Mouse (Mus musculus) CD4-positive, CD25-positive, alpha-beta regulatory T cell, adult 2 months (primary cell): ENCODE results near the gene Cd47.
"Not testable (repeated sequence)": the region's sequence is repeated elsewhere in the genome, so short reads cannot be mapped to it uniquely, and the experiment has no call there.

Experiments used
- DNase-seq: peaks from one replicate; pipeline ENCODE4 v3.0.0-alpha.2; 2012; ENCODE audit warnings: low read depth, low spot score

Gene Cd47

DNA sequence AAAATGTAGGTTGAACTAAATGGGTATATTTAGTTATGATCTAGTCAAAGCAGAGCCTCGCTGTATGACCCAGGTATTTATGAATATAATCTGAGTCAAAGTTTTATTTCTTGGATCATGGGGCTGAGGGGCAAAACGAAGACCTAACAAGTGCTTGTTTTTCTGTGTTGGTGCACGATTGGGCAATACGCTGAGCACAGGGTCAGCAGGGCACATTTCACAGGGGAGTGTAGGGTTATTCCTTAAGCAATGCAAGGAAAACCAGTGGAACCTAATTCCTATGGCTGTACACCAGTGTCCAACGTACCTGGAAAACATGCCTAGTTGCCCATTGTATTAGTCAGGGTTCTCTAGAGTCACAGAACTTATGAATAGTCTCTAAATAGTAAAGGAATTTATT lies 12.6 kb upstream of the Cd47 start:
- DNase-seq, result no peak

DNA sequence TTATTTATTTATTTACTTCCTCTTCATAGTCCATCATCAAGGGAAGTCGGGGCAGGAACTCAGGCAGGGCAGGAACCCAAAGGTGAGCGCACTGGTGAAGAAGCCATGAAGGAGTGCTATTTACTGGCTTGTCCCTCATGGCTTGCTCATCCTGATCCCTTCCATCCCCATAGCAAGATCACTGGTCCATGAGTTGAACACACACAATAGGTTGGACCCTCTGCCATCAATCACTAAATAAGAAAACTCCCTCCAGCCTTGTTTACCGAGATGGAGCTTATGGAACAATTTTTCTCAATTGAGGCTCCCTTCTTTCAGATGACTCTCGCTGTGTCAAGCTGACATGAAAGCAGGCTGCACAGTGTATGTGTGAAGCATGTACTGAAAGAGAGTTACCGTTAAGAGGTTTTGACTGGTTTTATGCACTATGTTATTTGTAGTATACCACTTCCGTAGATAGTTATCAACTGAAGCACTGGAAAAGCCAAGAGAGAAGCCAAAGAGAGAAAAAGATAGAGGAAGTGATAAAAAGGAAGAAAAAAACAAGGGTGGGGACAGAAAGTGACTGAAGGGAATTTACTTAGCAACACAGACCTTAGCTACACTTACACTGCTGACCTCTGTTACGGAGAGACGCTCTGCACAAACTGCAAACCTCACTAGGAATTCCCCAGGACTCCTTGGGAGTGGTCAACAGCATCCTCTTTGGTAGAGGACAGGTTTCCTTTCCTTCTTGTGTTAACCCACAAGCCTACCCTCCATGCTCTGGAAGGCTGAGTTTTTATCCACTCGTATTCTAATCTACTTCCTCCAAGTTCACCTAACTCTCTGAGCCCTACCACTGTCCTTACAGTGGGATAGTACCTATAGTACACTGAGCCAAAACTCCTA lies 9.5 kb upstream of the Cd47 start:
- peak; percentile 58 for DNase-seq

DNA sequence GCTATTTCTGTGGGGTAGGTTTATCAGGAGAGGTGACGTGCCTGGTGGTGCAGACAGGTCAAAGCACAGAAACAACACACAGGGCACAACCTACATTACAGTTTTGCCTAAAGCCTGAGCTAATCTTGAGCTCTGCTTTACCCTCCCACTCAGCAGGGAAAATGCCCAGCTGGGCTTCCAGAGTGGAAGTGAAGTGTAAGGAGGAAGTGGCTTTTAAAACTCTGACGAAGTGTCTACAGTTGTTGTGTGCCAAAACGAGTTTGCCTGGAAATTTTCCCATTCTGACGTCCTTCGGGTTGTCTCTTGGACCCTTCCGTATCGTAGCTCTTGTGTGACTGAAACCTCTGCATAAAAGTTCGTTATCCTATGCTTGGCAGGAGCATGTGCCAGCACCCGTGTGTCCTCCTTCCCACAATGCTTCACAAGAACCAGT lies 7.9 kb upstream of the Cd47 start:
- peak; percentile 50 for DNase-seq

DNA sequence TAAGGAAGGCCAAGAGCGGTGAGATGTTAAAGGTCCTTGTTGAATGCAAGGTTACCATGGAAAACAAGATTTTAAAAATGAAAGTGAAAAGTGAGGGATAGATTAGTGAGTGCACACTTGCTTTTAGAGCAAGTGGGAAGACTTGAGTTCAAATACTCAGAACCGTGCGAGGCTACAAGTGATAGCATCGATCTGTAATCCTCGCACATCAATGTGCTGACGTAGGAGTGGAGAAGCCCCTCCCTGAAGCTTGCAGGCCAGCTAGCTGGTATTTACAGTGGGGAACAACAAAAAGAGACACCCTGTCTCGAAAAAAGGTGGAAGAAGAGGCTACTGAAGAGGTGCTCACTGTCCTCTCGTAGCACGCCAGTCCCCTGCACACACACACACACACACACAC lies 6.7 kb upstream of the Cd47 start:
- peak; percentile 62 for DNase-seq

DNA sequence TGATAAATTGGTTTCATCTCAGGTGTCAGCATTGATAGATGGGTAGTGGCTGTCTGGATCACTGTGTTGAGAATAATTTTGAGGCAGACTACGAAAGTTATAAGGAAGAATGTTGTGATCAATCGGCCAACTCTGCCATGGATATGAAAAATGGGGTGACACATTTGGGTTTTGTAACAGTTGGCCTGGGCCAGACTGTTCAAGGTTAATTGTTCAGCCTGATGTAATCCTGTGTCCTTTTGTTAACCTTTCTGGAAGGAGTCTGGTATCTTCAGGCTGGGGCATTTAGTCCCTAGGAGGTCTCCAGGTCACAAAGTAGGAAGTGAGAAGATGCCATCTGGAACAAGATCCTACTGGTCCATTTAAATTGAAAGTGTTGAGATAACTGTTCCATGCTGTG lies 4.1 kb upstream of the Cd47 start:
- no peak for DNase-seq

DNA sequence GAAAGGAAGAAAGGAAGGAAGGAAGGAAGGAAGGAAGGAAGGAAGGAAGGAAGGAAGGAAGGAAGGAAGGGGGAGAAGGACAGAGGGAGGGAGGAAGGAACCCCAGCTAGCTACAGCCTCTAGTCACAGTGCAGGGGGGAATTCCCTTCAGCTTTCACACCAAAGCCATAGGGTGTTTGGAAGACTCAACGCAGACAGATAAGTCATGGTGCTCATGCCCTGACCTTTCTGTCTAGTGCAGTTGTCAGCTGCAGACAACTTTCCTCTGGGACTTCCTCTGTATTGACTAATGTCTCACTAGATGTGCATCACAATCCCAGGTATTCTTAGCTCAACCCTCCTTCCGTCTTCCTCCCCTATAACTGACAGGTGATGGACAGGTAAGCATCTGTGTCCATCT lies 3.4 kb upstream of the Cd47 start:
- DNase-seq, result peak; percentile 77

DNA sequence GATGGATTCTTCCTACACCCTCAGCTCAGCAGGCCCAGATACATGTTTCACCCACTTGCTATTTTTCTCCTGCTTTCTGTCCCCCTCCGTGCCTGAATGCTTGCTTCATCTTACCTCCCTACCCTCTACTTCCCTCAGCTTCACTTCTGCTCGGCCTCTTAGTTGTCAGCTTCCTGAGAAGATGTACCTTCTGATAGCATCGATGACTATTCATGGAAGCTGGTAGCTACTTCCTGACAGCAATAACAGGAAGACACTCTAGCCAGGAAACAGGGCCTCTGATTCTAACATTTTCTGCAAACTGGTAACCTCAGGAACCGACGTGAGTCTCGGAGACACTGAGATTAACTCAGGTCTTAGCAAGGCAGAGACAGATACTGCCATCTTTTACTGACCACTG lies 1.5 kb upstream of the Cd47 start:
- peak; percentile 66 for DNase-seq

DNA sequence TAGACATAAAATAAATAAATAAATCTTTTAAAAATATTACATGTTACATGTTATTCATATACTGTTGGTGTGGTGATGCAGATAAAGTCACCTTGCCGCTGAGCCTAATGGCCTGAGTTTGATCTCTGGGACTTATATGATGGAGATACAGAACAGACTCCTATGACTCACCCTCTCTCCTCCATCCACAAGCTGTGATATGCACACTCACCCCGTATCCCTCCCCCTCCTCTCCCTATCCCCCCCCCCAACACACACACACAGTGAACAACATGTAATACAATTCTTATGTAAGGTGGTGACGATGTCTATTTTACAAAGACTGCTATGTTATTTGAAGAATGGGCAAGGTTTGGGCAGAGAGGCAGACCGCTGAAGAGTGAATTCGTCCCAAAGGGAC lies 663 bp downstream of the Cd47 start:
- DNase-seq, result peak; percentile 27

DNA sequence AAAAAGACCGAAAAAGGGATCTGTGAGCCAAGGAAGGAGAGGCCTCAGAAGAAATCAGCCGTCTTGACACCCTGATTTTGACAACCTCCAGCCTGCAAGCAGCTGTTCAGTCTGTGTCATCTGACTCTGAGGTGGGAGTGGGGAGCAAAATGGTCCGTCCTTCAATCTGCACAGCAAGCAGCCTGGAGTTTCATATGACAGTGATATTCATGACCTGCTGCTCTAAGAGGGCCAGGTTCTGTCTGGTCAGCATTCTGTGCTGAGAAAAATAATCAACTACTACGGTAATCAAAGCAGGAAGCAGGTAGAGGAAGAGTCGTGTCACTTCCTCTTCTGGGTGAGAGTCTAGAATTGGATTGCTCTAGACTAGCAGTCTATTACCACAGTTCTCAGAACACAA lies 1.1 kb downstream of the Cd47 start:
- DNase-seq, result peak; percentile 64

DNA sequence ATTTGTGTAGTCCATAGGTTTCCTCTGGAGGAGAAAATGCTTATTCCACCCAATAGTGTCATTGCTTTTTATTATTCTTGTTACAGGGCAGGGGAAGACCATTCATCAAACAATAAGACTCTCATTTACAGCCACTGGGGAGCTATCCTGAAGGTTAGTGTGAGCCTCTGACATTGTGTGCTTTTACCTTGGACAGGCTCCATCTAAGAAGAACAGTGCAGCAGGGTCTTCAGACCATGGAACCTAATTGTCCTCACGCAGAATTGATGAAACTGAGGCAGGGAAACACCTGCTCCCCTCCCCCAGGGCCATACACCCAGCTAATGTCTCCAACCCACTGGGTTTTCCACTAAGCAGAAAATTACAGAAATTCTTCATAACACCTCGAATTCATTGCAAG lies 2.7 kb downstream of the Cd47 start:
- DNase-seq, result no peak

DNA sequence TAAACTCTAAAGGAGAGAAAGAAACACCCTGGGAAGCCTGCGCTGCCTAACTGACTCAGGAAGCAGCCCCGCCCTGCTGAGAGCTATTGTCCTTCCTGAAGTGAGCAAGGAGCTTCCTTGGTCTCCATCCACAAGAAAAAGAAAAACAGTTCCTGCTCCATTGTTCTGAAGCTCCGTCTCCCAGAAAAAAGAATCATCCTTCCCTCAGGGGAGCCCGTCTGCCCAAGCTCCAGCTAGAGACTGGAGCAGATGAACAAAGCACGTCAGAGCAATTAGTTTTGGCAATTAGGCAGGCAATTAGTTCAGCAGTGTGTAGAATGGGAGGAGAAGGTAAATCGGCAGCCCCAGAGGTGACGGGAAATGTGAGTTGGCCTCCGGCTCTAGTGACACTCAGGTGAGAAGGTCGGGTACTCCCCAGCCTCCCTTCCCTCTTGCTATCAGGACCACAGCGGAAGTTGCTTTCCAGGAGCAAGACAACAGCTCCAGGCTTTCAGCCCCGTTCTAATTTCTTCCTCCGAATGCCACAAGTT lies 3.7 kb downstream of the Cd47 start:
- peak; percentile 48 for DNase-seq

DNA sequence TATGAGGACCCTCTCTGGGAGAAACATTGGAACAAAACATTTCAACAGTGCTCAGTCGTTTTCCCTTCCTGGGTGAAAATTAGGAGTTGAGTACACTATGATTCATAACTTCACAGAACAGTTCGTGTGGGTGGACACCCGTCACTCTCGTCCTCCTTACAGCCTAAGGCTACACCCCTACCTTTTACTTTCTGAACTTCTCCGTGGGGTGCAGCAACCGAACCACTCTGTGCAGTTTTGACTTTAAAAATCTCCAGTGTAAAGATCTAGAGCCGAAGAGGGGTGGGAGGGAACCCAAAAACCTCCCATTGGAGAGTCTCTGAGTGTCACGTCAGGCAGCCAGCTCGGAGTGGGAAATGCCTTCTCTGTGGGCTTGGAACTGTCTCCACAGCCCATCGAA lies 6.6 kb downstream of the Cd47 start:
- DNase-seq, result peak; percentile 48

DNA sequence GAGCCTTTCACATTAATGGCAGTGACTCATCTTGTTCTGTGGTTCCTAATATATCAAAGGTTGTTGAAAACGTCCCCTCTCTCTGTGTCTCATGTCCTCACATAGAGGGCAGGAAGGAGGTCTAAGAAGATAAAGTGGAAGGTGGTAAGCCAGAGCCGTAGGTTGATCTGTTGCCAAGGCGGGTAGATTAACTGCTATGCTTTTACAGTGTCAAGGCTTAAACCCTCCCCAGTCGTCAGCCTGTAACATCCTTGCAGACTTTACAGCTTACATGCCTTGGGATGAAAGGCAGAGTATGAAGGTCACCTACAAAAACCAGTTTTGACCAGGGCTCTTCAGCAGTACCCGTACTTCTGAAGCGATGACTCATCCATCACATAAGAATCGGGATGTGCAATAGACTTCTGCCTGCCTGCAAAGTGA lies 7.1 kb downstream of the Cd47 start:
- DNase-seq, result peak; percentile 54

DNA sequence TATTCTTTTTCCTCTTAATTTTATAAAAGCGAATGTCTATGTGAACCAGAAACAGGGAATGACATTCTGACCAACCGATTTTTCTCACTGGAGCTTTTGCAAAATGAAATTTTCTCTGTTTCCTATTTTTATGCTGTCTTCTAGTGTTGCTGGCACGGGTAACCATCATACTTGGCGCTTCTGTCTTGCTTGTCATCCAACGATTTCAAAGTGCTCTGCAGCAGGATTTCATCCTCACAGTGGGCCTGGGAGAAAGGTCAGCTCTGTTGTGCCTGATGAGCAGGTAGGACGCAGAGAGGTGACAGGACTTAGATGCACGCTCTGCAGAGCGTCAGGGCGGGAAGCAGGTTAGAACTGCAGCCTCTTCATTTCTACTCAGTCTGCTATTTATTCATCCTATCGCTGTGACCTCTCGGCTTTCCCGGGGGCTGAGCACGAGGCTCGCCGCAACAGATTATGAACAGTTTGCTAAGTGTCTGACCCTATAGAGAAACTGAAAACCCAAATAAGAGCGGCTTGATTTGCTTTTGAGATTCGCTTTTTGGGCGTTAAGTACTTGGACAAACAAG lies 7.6 kb downstream of the Cd47 start:
- no peak for DNase-seq

DNA sequence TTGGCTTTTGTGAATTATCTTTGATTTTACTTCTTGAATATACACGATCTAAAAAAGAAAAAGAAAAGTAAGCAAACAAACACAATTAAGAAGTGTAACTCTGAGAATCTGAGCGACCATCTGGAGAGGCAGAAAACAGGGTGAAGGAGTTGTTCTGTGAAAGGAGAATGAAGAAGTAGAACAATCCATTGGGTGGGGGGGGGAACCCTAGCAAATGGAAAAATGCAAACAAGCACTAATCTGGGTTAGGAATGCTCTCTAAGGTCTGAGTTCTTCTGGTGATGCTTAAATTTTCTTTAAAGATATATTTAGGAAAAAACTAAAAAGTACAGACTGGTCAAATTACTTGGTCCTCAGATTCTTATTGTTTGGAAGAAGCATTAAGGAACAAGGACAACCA lies 11.6 kb downstream of the Cd47 start:
- no peak for DNase-seq

DNA sequence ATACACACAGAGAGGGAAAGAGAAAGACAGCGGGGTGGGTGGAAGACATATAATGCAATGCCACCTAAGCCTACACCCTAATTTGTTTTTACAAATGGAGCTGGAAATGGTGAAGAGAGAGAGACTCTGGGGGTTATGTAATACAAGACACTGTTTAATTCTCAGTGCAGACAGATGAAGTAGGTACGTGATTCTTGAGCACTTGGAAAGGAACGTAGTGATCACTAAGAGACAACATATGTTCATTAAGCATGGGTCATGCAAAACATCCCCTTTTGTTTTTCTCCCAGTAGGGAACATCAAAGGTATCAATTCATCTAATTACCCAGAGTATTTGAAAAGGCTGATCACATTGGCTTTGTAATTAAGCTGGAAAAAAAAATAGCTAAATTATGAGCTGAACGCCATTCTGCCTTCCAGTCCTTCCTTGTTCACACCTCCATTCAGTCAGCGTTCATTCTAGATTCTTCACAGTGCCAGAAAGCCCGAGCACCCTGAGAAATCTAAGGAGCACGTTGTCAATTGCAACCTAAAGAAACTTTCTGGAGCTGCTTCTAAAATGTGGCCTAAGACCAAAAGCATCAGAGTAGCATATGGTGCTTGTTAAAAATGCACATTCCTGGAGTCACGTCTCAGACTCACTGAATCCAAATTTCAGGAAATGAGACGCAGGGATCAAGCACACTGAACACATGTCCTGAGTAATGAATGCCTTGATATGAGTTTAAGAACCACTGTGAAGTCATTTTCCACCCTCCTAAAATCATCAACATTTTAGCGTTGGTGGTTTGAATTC lies 12.7 kb downstream of the Cd47 start:
- no peak for DNase-seq

DNA sequence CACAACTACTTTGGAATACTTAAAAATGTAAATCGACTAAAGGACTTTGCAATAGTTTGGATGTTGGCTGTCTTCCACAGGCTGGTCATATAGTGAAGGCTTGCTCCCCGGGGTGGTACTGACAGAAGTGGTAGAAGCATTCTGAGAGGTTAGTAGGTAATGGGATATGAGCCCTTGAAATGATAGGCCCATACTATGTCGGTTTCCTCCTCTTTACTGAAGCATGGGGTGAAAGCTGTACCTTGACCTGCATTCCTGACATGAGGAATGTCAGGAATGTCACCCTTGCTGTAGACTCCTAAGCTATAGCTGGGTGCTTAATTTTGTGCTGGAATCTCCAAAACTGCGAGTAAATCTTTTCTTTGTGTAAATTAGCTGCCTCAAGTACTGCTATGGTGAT lies 14.1 kb downstream of the Cd47 start:
- DNase-seq, result no peak

DNA sequence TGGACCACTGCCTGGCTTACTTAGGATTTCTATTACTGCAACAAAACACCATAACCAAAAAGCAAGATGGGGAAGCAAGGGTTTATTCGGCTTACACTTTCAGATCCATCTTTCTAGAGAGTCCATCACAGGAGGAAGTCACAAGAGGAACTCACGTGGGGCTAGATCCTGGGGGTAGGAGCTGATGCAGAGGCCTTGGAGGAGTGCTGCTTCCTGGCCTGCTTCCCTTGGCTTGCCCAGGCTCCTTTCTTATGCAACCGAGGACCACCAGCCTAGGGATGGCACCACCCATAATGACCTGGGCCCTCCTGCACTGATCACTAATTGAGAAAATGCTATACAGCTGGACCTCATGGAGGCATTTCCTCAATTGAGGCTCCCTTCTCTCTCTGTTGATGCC lies 16.6 kb downstream of the Cd47 start:
- no peak for DNase-seq

DNA sequence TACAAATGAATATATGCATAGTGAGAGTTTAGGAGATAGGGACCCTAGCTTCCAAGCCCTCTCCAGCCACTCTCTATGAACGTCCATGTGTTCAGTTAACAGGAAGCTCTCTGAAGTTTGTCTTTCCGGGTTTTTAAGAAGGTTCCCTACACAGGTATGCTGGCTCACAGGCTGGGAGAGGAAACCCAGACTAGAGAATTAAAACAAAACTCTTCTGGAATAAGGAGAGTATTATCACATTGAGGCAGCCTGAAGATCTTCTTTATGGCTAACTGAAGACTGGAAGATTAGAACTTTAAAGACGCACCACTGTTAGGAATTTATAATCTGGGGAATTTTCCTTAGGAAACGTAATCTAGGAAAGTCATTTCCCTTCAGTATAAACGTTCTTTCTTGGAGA lies 17.8 kb downstream of the Cd47 start:
- DNase-seq, result no peak

DNA sequence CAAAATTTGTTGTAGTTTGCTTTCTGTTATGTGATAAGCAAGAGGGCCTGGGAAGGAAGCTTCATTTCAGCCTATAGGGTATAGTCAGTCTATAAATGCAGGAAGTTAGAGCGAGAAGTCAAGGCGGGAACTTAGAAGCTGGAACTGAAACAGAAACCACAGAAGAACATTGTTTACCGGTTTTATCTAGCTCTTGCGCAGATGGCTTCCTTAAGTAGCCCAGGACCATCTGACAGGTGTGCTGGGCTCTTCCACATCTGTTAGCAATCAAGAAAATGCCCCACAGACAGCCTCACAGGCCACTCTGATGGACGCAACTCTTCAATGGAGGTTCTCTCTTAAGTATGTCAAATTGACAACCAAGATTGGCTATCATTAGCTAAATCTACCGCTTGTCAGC lies 18.3 kb downstream of the Cd47 start:
- peak; percentile 86 for DNase-seq

DNA sequence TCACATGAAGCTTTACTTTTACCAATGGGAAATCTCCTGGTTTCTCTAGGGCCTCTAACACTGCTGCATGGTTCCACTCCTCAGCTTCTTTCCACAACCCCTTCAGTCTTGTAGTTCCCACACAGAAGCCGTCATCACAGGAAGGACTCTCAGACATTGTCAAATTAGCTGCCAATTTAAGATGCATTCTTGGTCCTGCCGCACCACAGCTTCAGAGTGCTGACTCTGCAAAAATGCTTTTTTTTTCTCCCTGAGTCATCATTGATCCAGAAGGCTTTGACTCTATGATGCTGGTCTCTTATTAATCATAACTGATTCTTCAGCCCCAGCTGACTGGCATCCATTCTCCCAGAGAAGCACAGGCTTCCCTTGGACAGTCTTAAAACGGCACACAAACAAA lies 19.2 kb downstream of the Cd47 start:
- peak; percentile 35 for DNase-seq

DNA sequence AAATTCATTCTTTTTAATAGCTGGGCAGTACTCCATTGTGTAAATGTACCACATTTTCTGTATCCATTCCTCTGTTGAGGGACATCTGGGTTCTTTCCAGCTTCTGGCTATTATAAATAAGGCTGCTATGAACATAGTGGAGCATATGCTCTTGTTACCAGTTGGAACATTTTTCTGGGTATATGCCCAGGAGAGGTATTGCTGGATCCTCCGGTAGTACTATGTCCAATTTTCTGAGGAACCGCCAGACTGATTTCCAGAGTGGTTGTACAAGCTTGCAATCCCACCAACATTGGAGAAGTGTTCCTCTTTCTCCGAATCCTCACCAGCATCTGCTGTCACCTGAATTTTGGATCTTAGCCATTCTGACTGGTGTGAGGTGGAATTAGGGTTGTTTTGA lies 30.6 kb downstream of the Cd47 start:
- not testable (repeated sequence) for DNase-seq
